Mouse (Mus musculus) CH12.LX (cell line): ENCODE data around the gene Cfap61. TPM values are rescaled to one million over a fixed set of nuclear protein-coding genes. Genes with fewer than 3 reads are reported as not detected.
A peak's percentile ranks its signal among the peaks of the same experiment; 100 is the strongest.

ENCODE experiments used
- DNase-seq: peaks from one replicate; pipeline ENCODE4 v3.0.0-alpha.2; 2013; ENCODE audit errors: extremely low read depth
- H3K27ac ChIP-seq: 2 replicates; pipeline ENCODE4 v1.5.1; 2012; ENCODE audit warnings: low read depth, mild to moderate bottlenecking, control low read depth, moderate library complexity; ENCODE audit not compliant: insufficient read depth
- H3K27me3 ChIP-seq: replicated peaks from 2 replicates; pipeline ENCODE3; 2012; ENCODE audit warnings: inconsistent platforms
- H3K36me3 ChIP-seq, 2 experiments: replicated peaks in 1 of 2; 2 replicates each; pipeline versions ENCODE3 to v1.6.1; 2012; ENCODE audit warnings: inconsistent platforms in 1 of 2, low read length in 1 of 2, mild to moderate bottlenecking in 1 of 2, mixed read lengths in 1 of 2, moderate library complexity in 1 of 2; ENCODE audit not compliant: control insufficient read depth in 1 of 2, insufficient read depth in 1 of 2
- H3K4me1 ChIP-seq, 2 experiments: 2 replicates each; pipeline ENCODE4 v1.6.1; 2012; ENCODE audit warnings: inconsistent platforms in 1 of 2, moderate library complexity in 1 of 2; ENCODE audit not compliant: insufficient read depth in 2 of 2, control insufficient read depth in 1 of 2
- H3K4me2 ChIP-seq: 2 replicates; pipeline ENCODE4 v1.6.1; 2012; ENCODE audit warnings: low read depth, mild to moderate bottlenecking, control low read depth; ENCODE audit not compliant: poor library complexity, insufficient read depth, severe bottlenecking
- H3K4me3 ChIP-seq, 3 experiments: fragments of 150-350 bp in 1 of 3; sonication (generic) in 1 of 3; replicated peaks in 1 of 3; 2 replicates each; pipeline versions ENCODE3 to v1.5.1; 2011 to 2012; ENCODE audit warnings: low read depth in 2 of 3, low read length in 2 of 3, mild to moderate bottlenecking in 2 of 3, moderate library complexity in 2 of 3, control low read depth in 1 of 3, improper control_type of control experiment in 1 of 3, inconsistent platforms in 1 of 3, mixed read lengths in 1 of 3; ENCODE audit not compliant: poor library complexity in 1 of 3
- H3K79me2 ChIP-seq: replicated peaks from 2 replicates; pipeline ENCODE4 v1.6.1; 2012; ENCODE audit warnings: mild to moderate bottlenecking, moderate library complexity; ENCODE audit not compliant: control insufficient read depth, poor library complexity, insufficient read depth, severe bottlenecking; ENCODE audit errors: extremely low read depth
- H3K9ac ChIP-seq: 2 replicates; pipeline ENCODE4 v1.6.1; 2012; ENCODE audit warnings: low read depth, mild to moderate bottlenecking, control low read depth, moderate library complexity; ENCODE audit not compliant: insufficient read depth
- H3K9me3 ChIP-seq: replicated peaks from 2 replicates; pipeline ENCODE3; 2012; ENCODE audit warnings: low read length, inconsistent platforms, mixed read lengths
- BHLHE40 ChIP-seq: IDR thresholded peaks from 2 replicates; pipeline ENCODE4 v1.6.1; 2011; ENCODE audit warnings: mild to moderate bottlenecking, low read depth, low read length, improper control_type of control experiment
- CHD1 ChIP-seq: IDR thresholded peaks from 2 replicates; pipeline ENCODE4 v1.6.1; 2012; ENCODE audit warnings: low read depth, low read length, improper control_type of control experiment, inconsistent platforms
- CHD2 ChIP-seq: IDR thresholded peaks from 2 replicates; pipeline ENCODE4 v1.6.1; 2011; ENCODE audit warnings: low read length, improper control_type of control experiment
- CTCF ChIP-seq, 2 experiments: IDR thresholded peaks in 1 of 2; conservative IDR thresholded peaks in 1 of 2; 2 replicates each; pipeline ENCODE4 v1.5.1; 2011 to 2012; ENCODE audit warnings: low read depth in 2 of 2, low read length in 2 of 2, improper control_type of control experiment in 1 of 2, inconsistent platforms in 1 of 2, mild to moderate bottlenecking in 1 of 2, moderate library complexity in 1 of 2
- E2F4 ChIP-seq: IDR thresholded peaks from 2 replicates; pipeline ENCODE4 v1.6.1; 2011; ENCODE audit warnings: low read depth, low read length, improper control_type of control experiment; ENCODE audit not compliant: insufficient replicate concordance
- ELF1 ChIP-seq: IDR thresholded peaks from 2 replicates; pipeline ENCODE4 v1.6.1; 2014; ENCODE audit warnings: low read depth, mild to moderate bottlenecking, inconsistent platforms, low read length, improper control_type of control experiment
- EP300 ChIP-seq: IDR thresholded peaks from 2 replicates; pipeline ENCODE4 v1.6.1; 2011; ENCODE audit warnings: low read length, improper control_type of control experiment
- ETS1 ChIP-seq: conservative IDR thresholded peaks from 2 replicates; pipeline ENCODE4 v1.6.1; 2012; ENCODE audit warnings: low read depth, mild to moderate bottlenecking, inconsistent platforms, low read length, improper control_type of control experiment, moderate library complexity
- GABPA ChIP-seq: IDR thresholded peaks from 2 replicates; pipeline ENCODE4 v1.6.1; 2012; ENCODE audit warnings: low read depth, low read length, improper control_type of control experiment, inconsistent platforms; ENCODE audit not compliant: insufficient replicate concordance
- HCFC1 ChIP-seq: IDR thresholded peaks from 2 replicates; pipeline ENCODE4 v1.6.1; 2012; ENCODE audit warnings: low read depth, mild to moderate bottlenecking, inconsistent platforms, low read length, improper control_type of control experiment
- IRF4 ChIP-seq: IDR thresholded peaks from 2 replicates; pipeline ENCODE4 v1.6.1; 2014; ENCODE audit warnings: low read depth, mild to moderate bottlenecking, inconsistent platforms, low read length, improper control_type of control experiment
- JUN ChIP-seq: IDR thresholded peaks from 2 replicates; pipeline ENCODE4 v1.6.1; 2011; ENCODE audit warnings: low read depth, mild to moderate bottlenecking, low read length, improper control_type of control experiment, moderate library complexity; ENCODE audit not compliant: insufficient read depth
- JUND ChIP-seq: conservative IDR thresholded peaks from 2 replicates; pipeline ENCODE4 v1.6.1; 2011; ENCODE audit warnings: low read depth, low read length, improper control_type of control experiment
- KAT2A ChIP-seq: IDR thresholded peaks from 2 replicates; pipeline ENCODE4 v1.6.1; 2012; ENCODE audit warnings: low read length, improper control_type of control experiment, inconsistent platforms; ENCODE audit not compliant: insufficient replicate concordance
- MAFK ChIP-seq: IDR thresholded peaks from 2 replicates; pipeline ENCODE4 v1.6.1; 2011; ENCODE audit warnings: low read length, improper control_type of control experiment; ENCODE audit not compliant: insufficient replicate concordance
- MAX ChIP-seq: IDR thresholded peaks from 2 replicates; pipeline ENCODE4 v1.6.1; 2011; ENCODE audit warnings: low read length, improper control_type of control experiment
- MAZ ChIP-seq: IDR thresholded peaks from 2 replicates; pipeline ENCODE4 v1.6.1; 2012; ENCODE audit warnings: low read depth, mild to moderate bottlenecking, inconsistent platforms, low read length, improper control_type of control experiment, moderate library complexity
- MEF2A ChIP-seq: IDR thresholded peaks from 2 replicates; pipeline ENCODE4 v1.6.1; 2014; ENCODE audit warnings: low read depth, mild to moderate bottlenecking, inconsistent platforms, low read length, improper control_type of control experiment, borderline replicate concordance
- MXI1 ChIP-seq: IDR thresholded peaks from 2 replicates; pipeline ENCODE4 v1.6.1; 2011; ENCODE audit warnings: mild to moderate bottlenecking, low read depth, low read length, improper control_type of control experiment
- MYC ChIP-seq: IDR thresholded peaks from 2 replicates; pipeline ENCODE4 v1.6.1; 2011; ENCODE audit warnings: low read depth, mild to moderate bottlenecking, improper control_type of control experiment, low read length
- NELFE ChIP-seq: IDR thresholded peaks from 2 replicates; pipeline ENCODE4 v1.6.1; 2011; ENCODE audit warnings: low read depth, low read length, improper control_type of control experiment
- NRF1 ChIP-seq: IDR thresholded peaks from 2 replicates; pipeline ENCODE4 v1.6.1; 2014; ENCODE audit warnings: low read depth, mild to moderate bottlenecking, inconsistent platforms, low read length, improper control_type of control experiment, moderate library complexity
- PAX5 ChIP-seq: IDR thresholded peaks from 2 replicates; pipeline ENCODE4 v1.6.1; 2012; ENCODE audit warnings: low read length, inconsistent platforms, mixed read lengths
- POLR2A ChIP-seq: IDR thresholded peaks from 2 replicates; pipeline ENCODE4 v1.6.1; 2011; ENCODE audit warnings: low read depth, mild to moderate bottlenecking, improper control_type of control experiment, low read length
- POLR2AphosphoS2 ChIP-seq: IDR thresholded peaks from 2 replicates; pipeline ENCODE4 v1.6.1; 2011; ENCODE audit warnings: low read depth, low read length, improper control_type of control experiment
- RAD21 ChIP-seq: IDR thresholded peaks from 2 replicates; pipeline ENCODE4 v1.6.1; 2011; ENCODE audit warnings: low read depth, mild to moderate bottlenecking, low read length, improper control_type of control experiment, moderate library complexity
- RCOR1 ChIP-seq: conservative IDR thresholded peaks from 2 replicates; pipeline ENCODE4 v1.6.1; 2012; ENCODE audit warnings: low read depth, mild to moderate bottlenecking, inconsistent platforms, low read length, improper control_type of control experiment
- SIN3A ChIP-seq: IDR thresholded peaks from 2 replicates; pipeline ENCODE4 v1.6.1; 2012; ENCODE audit warnings: low read length, improper control_type of control experiment, inconsistent platforms
- SMC3 ChIP-seq: IDR thresholded peaks from 2 replicates; pipeline ENCODE4 v1.6.1; 2011; ENCODE audit warnings: low read depth, low read length, improper control_type of control experiment
- TBP ChIP-seq: conservative IDR thresholded peaks from 2 replicates; pipeline ENCODE4 v1.6.1; 2011; ENCODE audit warnings: low read depth, low read length, improper control_type of control experiment
- TCF12 ChIP-seq: IDR thresholded peaks from 2 replicates; pipeline ENCODE4 v1.6.1; 2014; ENCODE audit warnings: low read depth, mild to moderate bottlenecking, inconsistent platforms, low read length, improper control_type of control experiment
- UBTF ChIP-seq: IDR thresholded peaks from 2 replicates; pipeline ENCODE4 v1.6.1; 2012; ENCODE audit warnings: low read depth, mild to moderate bottlenecking, inconsistent platforms, low read length, improper control_type of control experiment, moderate library complexity
- USF1 ChIP-seq: IDR thresholded peaks from 2 replicates; pipeline ENCODE4 v1.6.1; 2014; ENCODE audit warnings: low read depth, mild to moderate bottlenecking, inconsistent platforms, low read length, improper control_type of control experiment
- USF2 ChIP-seq: conservative IDR thresholded peaks from 2 replicates; pipeline ENCODE4 v1.6.1; 2011; ENCODE audit warnings: low read depth, low read length, improper control_type of control experiment
- ZC3H11A ChIP-seq: IDR thresholded peaks from 2 replicates; pipeline ENCODE4 v1.6.1; 2012; ENCODE audit warnings: low read depth, mild to moderate bottlenecking, inconsistent platforms, low read length, improper control_type of control experiment
- ZKSCAN1 ChIP-seq: IDR thresholded peaks from 2 replicates; pipeline ENCODE4 v1.6.1; 2012; ENCODE audit warnings: low read depth, inconsistent platforms, low read length, improper control_type of control experiment, borderline replicate concordance
- ZMIZ1 ChIP-seq: IDR thresholded peaks from 2 replicates; pipeline ENCODE4 v1.6.1; 2012; ENCODE audit warnings: low read depth, mild to moderate bottlenecking, inconsistent platforms, low read length, improper control_type of control experiment
- ZNF384 ChIP-seq: IDR thresholded peaks from 2 replicates; pipeline ENCODE4 v1.6.1; 2012; ENCODE audit warnings: low read depth, low read length, improper control_type of control experiment, inconsistent platforms
- dilution Hi-C: fragments of 300-500 bp; cut with MboI; formaldehyde crosslinking; loops from 2 replicates; pipeline ENCODE4 v1.14.3; 2020; ENCODE audit warnings: low sequenced_read_pairs; ENCODE audit not compliant: extremely low pct_unique_long_range_greater_than_20kb, extremely low pct_ligation_motif_present
- in situ Hi-C: fragments of 300-500 bp; cut with MboI; formaldehyde crosslinking; loops from 3 replicates; pipeline ENCODE4 v1.14.3; 2019; ENCODE audit warnings: low sequenced_read_pairs, low pct_ligation_motif_present, low pct_unique_long_range_greater_than_20kb, mixed read lengths
- polyA plus RNA-seq: library from polyadenylated mRNA; unstranded; fragments of >175 nt; gene quantifications from 2 replicates; pipeline ENCODE4 v1.2.1, GENCODE M21; 2012; ENCODE audit warnings: low read depth; ENCODE audit not compliant: insufficient read length
- total RNA-seq, 2 experiments: library from RNA; depleted of rRNA; stranded (reverse); fragments of 300-350 nt in 1 of 2; fragments of >200 nt in 1 of 2; gene quantifications; 2 replicates each; pipeline ENCODE4 v1.2.3; 2012 to 2014

The Cfap61 gene
- total and polyA plus RNA-seq, 3 experiments: 0.34 TPM; not detected in 2

- Histone ChIP-seq H3K9me3 (peaks cover 2% of the 10 kb centered on the region), H3K4me1 (peaks cover 0 to 5% of the 10 kb centered on the region in 2 experiments; a peak in 1 of 4 replicates), H3K4me3 (no peak overlapping the region), H3K4me2 (no peak overlapping the region), H3K27ac (no peak overlapping the region), H3K9ac (no peak overlapping the region), H3K36me3 (no peaks in the 10 kb centered on the region), H3K27me3 (no peaks in the 10 kb centered on the region), H3K79me2 (no peaks in the 10 kb centered on the region)
- TF ChIP-seq IRF4 (no peak; the same call in 1 of the 2 replicates), MAX (no peak), ZNF384 (no peak), SIN3A (no peak), UBTF (no peak), JUND (0 out of 2 replicates have a peak, but pooled peaks have one; percentile 19), POLR2A (no peak), CTCF (conservative IDR thresholded peaks at IDR 0.05 in 1 of 2, IDR thresholded peaks at IDR 0.05 in 1 of 2; ENCODE audit: low read depth in 2 of 2, low read length in 2 of 2) (peak; percentile 37 to 89; a peak in 3 of 4 replicates), USF1 (no peak), E2F4 (peak; percentile 75; the same call in 1 of the 2 replicates), MAZ (no peak), CHD1 (no peak), ZKSCAN1 (no peak), SMC3 (peak; percentile 84), CHD2 (no peak), ELF1 (no peak), RCOR1 (no peak), EP300 (no peak), ZC3H11A (peak; percentile 78), KAT2A (no peak), RAD21 (peak; percentile 97), TCF12 (no peak), MEF2A (no peak), PAX5 (no peak), TBP (no peak), GABPA (no peak), HCFC1 (no peak), BHLHE40 (no peak), NRF1 (no peak), USF2 (no peak), NELFE (no peak), MYC (no peak), ETS1 (no peak), ZMIZ1 (no peak), MAFK (no peak), POLR2AphosphoS2 (no peak), MXI1 (no peak), JUN (no peak)
- in situ Hi-C loops: loop anchor here (10.0 to 25.0 kb wide), 4 partner anchors 280 to 655 kb away; no protein-coding TSS in a partner anchor
- DNase-seq: peak; percentile 52
- dilution Hi-C loops: no loop called here
These were observed 22.9 kb downstream of the Cfap61 start for GRCm38 (mm10) chr2:145957450-145957849.
